Mouse (Mus musculus) E14TG2a.4 (cell line): ENCODE results near the gene Flt3l.

Experiments
- H3K27me3 ChIP-seq: 2 replicates; pipeline ENCODE4 v1.6.1; 2014; ENCODE audit warnings: low read length, control low read depth; ENCODE audit not compliant: insufficient read depth
- H3K36me3 ChIP-seq: 2 replicates; pipeline ENCODE4 v1.6.1; 2014; ENCODE audit warnings: low read length, control low read depth; ENCODE audit not compliant: insufficient read depth
- H3K4me1 ChIP-seq: replicated peaks from 2 replicates; pipeline ENCODE4 v1.6.1; 2014; ENCODE audit warnings: low read depth, low read length, control low read depth
- H3K4me3 ChIP-seq: replicated peaks from 2 replicates; pipeline ENCODE4 v1.5.1; 2014; ENCODE audit warnings: mild to moderate bottlenecking, low read length
- H3K9me3 ChIP-seq: 2 replicates; pipeline ENCODE4 v1.6.1; 2014; ENCODE audit warnings: low read length, control low read depth
- CTCF ChIP-seq: conservative IDR thresholded peaks from 2 replicates; pipeline ENCODE4 v1.5.1; 2014; ENCODE audit warnings: low read length
- NANOG ChIP-seq: IDR thresholded peaks from 2 replicates; pipeline ENCODE4 v1.6.1; 2014; ENCODE audit warnings: borderline replicate concordance, low read length, mixed read lengths
- POU5F1 ChIP-seq: IDR thresholded peaks from 2 replicates; pipeline ENCODE4 v1.6.1; 2014; ENCODE audit warnings: low read length, borderline replicate concordance

The Flt3l gene

GRCm38 (mm10) chr7:45151303-45151702 lies 15.1 kb upstream of the Flt3l start:
- no peak for TF ChIP-seq NANOG
- TF ChIP-seq CTCF, result no peak
- TF ChIP-seq POU5F1, result no peak
- Histone ChIP-seq H3K27me3 (no peaks in the 10 kb centered on the region), H3K4me3 (no peak overlapping the region), H3K9me3 (no peaks in the 10 kb centered on the region), H3K4me1 (peaks cover 53% of the 10 kb centered on the region), H3K36me3 (peaks cover 54% of the 10 kb centered on the region)

- no peak overlapping the region for H3K4me3 ChIP-seq
- TF ChIP-seq CTCF (no peak), POU5F1 (no peak), NANOG (no peak)
- no peaks in the 10 kb centered on the region for H3K27me3 ChIP-seq
- no peaks in the 10 kb centered on the region for H3K9me3 ChIP-seq
- H3K36me3 ChIP-seq, result peaks cover 63% of the 10 kb centered on the region
- H3K4me1 ChIP-seq, result peaks cover 43% of the 10 kb centered on the region
Observed at GRCm38 (mm10) chr7:45150321-45150720, 14.1 kb upstream of the Flt3l start.

- peaks cover 71% of the 10 kb centered on the region for H3K36me3 ChIP-seq
- no peaks in the 10 kb centered on the region for H3K9me3 ChIP-seq
- no peak overlapping the region for H3K4me3 ChIP-seq
- H3K27me3 ChIP-seq, result no peaks in the 10 kb centered on the region
- H3K4me1 ChIP-seq, result peaks cover 37% of the 10 kb centered on the region
- TF ChIP-seq NANOG (no peak), CTCF (no peak), POU5F1 (no peak)
Observed at GRCm38 (mm10) chr7:45149545-45149944, 13.3 kb upstream of the Flt3l start.

DNA sequence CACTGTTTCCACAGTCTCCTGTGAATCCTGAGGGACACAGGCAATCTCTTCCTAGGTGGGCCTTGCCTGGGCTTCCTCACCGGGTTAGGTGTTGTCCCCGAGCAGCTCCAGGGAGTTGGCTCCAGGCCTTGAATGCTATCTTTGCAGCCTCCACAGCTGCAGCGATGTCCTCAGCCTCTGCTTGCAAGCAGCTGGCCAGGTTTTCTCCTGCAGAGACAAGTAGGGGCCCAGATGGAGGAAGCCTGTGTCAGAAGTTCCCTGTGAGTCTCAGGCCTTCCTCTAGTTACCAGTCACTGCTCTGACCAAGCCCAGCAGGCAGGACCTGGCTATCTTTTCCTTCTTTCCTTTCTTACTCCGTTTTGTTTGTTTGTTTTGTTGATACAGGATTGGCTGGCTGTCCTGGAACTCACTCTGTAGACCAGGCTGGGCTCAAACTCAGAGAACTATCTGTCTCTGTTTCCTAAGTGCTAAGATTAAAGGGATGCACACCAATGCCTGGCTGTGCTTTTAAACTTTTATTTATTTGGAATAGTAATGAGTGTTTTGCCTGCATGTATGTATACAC lies 12.4 kb upstream of the Flt3l start:
- H3K4me3 ChIP-seq, result no peak overlapping the region
- no peaks in the 10 kb centered on the region for H3K9me3 ChIP-seq
- peaks cover 81% of the 10 kb centered on the region for H3K36me3 ChIP-seq
- no peaks in the 10 kb centered on the region for H3K27me3 ChIP-seq
- H3K4me1 ChIP-seq, result peaks cover 37% of the 10 kb centered on the region
- TF ChIP-seq NANOG (no peak), POU5F1 (no peak), CTCF (no peak)

- H3K9me3 ChIP-seq, result no peaks in the 10 kb centered on the region
- peaks cover 31% of the 10 kb centered on the region for H3K4me1 ChIP-seq
- peaks cover 88% of the 10 kb centered on the region for H3K36me3 ChIP-seq
- no peaks in the 10 kb centered on the region for H3K27me3 ChIP-seq
- TF ChIP-seq POU5F1 (no peak), CTCF (no peak), NANOG (no peak)
- no peak overlapping the region for H3K4me3 ChIP-seq
Observed at GRCm38 (mm10) chr7:45147899-45148298, 11.7 kb upstream of the Flt3l start.

DNA sequence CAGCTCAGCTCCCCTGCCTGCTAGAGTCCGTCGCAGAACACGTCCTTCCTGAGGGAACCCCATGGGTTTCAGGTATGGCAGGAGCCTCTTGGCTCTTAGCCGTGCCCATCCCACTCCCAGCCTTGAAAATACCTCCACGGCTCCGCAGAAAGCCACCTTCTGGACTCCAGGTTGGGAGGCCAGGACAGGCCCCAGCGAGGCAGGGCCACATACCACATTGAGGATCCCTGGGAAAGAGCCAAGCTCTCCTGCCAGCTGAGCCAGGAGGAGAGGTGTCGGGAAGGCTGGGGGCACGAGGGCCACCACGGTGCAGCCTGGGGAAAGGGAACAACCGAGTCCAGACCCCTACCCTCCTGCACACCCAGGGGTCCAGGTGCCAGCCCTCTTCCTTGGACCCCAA lies 11.0 kb upstream of the Flt3l start:
- TF ChIP-seq POU5F1 (no peak), NANOG (no peak), CTCF (no peak)
- Histone ChIP-seq H3K27me3 (no peaks in the 10 kb centered on the region), H3K36me3 (peaks cover 94% of the 10 kb centered on the region), H3K9me3 (no peaks in the 10 kb centered on the region), H3K4me3 (no peak overlapping the region), H3K4me1 (peaks cover 31% of the 10 kb centered on the region)

GRCm38 (mm10) chr7:45145460-45145859 lies 9.2 kb upstream of the Flt3l start:
- no peaks in the 10 kb centered on the region for H3K27me3 ChIP-seq
- peaks cover 14% of the 10 kb centered on the region for H3K4me1 ChIP-seq
- no peak overlapping the region for H3K4me3 ChIP-seq
- TF ChIP-seq CTCF (no peak), NANOG (no peak), POU5F1 (no peak)
- peaks cover 94% of the 10 kb centered on the region for H3K36me3 ChIP-seq
- H3K9me3 ChIP-seq, result no peaks in the 10 kb centered on the region

DNA sequence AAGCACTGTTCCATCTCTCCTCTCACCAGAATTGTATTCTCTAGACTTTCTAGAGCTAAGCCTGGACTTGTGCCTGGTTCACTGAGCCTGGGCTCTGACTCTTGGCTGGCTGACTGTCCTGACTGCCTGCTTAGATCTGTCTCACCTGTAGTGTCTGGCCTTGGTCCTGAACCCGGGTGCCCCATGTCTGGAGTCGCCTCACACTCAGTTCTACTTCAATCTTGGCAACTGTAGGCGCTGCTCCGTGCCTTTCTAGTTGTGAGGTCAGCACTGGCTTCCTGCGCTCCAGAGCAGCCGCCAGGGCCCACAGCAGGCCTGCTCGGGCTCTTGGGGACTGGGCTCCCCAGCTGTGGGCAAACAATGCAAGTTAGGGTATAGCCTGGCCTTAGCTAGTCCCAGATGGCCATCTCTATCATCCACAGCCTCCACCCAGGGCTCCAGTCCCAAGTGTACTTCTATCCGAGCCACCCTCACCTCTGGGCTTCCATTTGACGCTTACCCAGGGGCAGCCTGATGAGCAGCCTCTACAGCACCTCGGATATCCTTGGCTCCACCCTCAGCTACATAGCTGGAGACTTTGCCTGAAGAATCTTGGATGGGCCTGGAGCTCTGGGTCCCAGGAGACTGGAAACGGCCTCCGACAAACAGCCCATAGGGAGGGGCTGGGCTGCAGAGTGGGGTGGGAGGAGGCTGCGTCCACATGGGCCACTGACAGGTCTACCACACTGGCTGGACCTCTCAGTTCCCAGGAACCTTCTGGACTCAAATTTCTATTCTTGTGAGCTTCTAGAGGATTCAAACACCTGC lies 8.3 kb upstream of the Flt3l start:
- H3K4me1 ChIP-seq, result peaks cover 9% of the 10 kb centered on the region
- H3K9me3 ChIP-seq, result no peaks in the 10 kb centered on the region
- no peaks in the 10 kb centered on the region for H3K27me3 ChIP-seq
- peaks cover 93% of the 10 kb centered on the region for H3K36me3 ChIP-seq
- TF ChIP-seq CTCF (no peak), POU5F1 (no peak), NANOG (no peak)
- H3K4me3 ChIP-seq, result no peak overlapping the region
